Mouse (Mus musculus) forebrain, embryonic 13.5 days (tissue): ENCODE measurements around the gene Mup18. TPM values are rescaled to one million over a fixed set of nuclear protein-coding genes. Genes with fewer than 3 reads are reported as not detected.
"Not testable (repeated sequence)": the region's sequence is repeated elsewhere in the genome, so short reads cannot be mapped to it uniquely, and the experiment has no call there.

Source experiments
- ATAC-seq: fragments of 200-750 bp; cut with Nextera tagmentation; 2 replicates; pipeline ENCODE4 v1.8.0; 2017
- H3K27ac ChIP-seq: fragments of 300-500 bp; sonication (generic); 2 replicates; pipeline ENCODE4 v1.5.1; 2015; ENCODE audit warnings: inconsistent platforms, mild to moderate bottlenecking, moderate library complexity
- H3K27me3 ChIP-seq: fragments of 300-500 bp; sonication (generic); 2 replicates; pipeline ENCODE4 v1.6.1; 2015; ENCODE audit warnings: mild to moderate bottlenecking, inconsistent platforms
- H3K36me3 ChIP-seq: fragments of 300-500 bp; sonication (generic); 2 replicates; pipeline ENCODE4 v1.6.1; 2015; ENCODE audit warnings: mild to moderate bottlenecking, inconsistent platforms; ENCODE audit not compliant: poor library complexity, severe bottlenecking
- H3K4me1 ChIP-seq: fragments of 300-500 bp; sonication (generic); 2 replicates; pipeline ENCODE4 v1.6.1; 2015; ENCODE audit warnings: inconsistent platforms
- H3K4me2 ChIP-seq: fragments of 300-500 bp; sonication (generic); 2 replicates; pipeline ENCODE4 v1.6.1; 2015; ENCODE audit warnings: inconsistent platforms, mild to moderate bottlenecking, moderate library complexity
- H3K4me3 ChIP-seq: fragments of 300-500 bp; sonication (generic); 2 replicates; pipeline ENCODE4 v1.5.1; 2015; ENCODE audit warnings: mild to moderate bottlenecking, inconsistent platforms
- H3K9ac ChIP-seq: fragments of 300-500 bp; sonication (generic); 2 replicates; pipeline ENCODE4 v1.6.1; 2015; ENCODE audit warnings: mild to moderate bottlenecking, inconsistent platforms
- H3K9me3 ChIP-seq: fragments of 300-500 bp; sonication (generic); replicated peaks from 2 replicates; pipeline ENCODE4 v1.6.1; 2016; ENCODE audit warnings: inconsistent platforms
- WGBS: fragments of 180-500 bp; shearing (Covaris S2); methylation state at CpG from one replicate; pipeline ENCODE4 v1.1.7; 2015; 5-methylcytosine and 5-hydroxymethylcytosine counted together
- polyA plus RNA-seq: library from polyadenylated mRNA; unstranded; fragments of >200 nt; fragmentation: Nextera tagmentation; extraction: Ambion mirVana; gene quantifications from 2 replicates; pipeline ENCODE4 v1.2.1, GENCODE M21; 2015

Gene Mup18
- polyA plus RNA-seq: not detected in 2 replicates

DNA sequence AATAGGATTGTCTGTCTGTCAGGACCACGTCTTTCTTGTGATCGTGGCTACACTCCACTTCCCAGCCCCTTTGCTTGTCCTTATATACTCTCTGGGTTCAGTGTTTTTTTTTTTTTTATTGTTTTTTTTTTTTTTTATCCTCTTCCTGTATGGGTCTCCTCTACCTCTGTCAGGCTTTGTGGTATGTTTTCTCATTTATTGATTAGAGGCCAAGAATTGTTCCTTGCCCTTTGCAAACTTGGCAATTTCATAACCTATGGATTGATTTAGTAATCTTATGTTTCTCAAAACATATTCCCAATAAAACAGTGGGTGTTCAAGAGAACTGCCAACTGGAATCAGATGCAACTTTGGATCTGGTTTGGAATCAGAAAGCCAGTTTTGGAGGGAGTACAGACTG lies at the start of gene Mup18:
Gene Mup18, minus strand, starts transcription at position 101 of the 400 bp plus-strand sequence.
- H3K36me3 ChIP-seq, ATAC-seq, H3K27ac ChIP-seq, H3K9ac ChIP-seq, H3K4me1 ChIP-seq, H3K9me3 ChIP-seq, H3K4me2 ChIP-seq, H3K27me3 ChIP-seq, H3K4me3 ChIP-seq: not testable (repeated sequence)
- 96% methylated on average over 2 of the region's 2 CpGs for WGBS

- H3K4me3 ChIP-seq, H3K4me1 ChIP-seq, H3K36me3 ChIP-seq, H3K9me3 ChIP-seq, H3K27me3 ChIP-seq, H3K4me2 ChIP-seq, ATAC-seq, H3K27ac ChIP-seq, H3K9ac ChIP-seq: not testable (repeated sequence)
- 83% methylated on average over 6 of the region's 6 CpGs for WGBS
Observed at GRCm38 (mm10) chr4:61714296-61714695, 40.4 kb upstream of the Mup18 start.

Other genes with a start within 250 kb of the Mup18 start
- gene Mup15, start 234.4 kb downstream of the Mup18 start, polyA plus RNA-seq: not detected in 2 replicates
- gene Mup16, start 154.6 kb downstream of the Mup18 start, polyA plus RNA-seq: not detected in 2 replicates
- gene Mup17, start 78.3 kb downstream of the Mup18 start, polyA plus RNA-seq: not detected in 2 replicates
- gene Mup19, start 108.1 kb upstream of the Mup18 start, polyA plus RNA-seq: not detected in 2 replicates
- not detected in 2 replicates for gene Mup5, start 161.1 kb upstream of the Mup18 start, polyA plus RNA-seq